Mouse (Mus musculus) kidney, postnatal 4 days (tissue): ENCODE data around the gene Exoc6b.
A peak's percentile ranks its signal among the peaks of the same experiment; 100 is the strongest.

ENCODE experiments used
- DNase-seq, 2 experiments: peaks; one replicate each; pipeline ENCODE4 v3.0.0; 2021; ENCODE audit warnings: mixed read lengths in 2 of 2

Exoc6b gene

GRCm38 (mm10) chr6:84699579-84699978 is 369.7 kb downstream of the Exoc6b start:
- no peak for DNase-seq

DNA sequence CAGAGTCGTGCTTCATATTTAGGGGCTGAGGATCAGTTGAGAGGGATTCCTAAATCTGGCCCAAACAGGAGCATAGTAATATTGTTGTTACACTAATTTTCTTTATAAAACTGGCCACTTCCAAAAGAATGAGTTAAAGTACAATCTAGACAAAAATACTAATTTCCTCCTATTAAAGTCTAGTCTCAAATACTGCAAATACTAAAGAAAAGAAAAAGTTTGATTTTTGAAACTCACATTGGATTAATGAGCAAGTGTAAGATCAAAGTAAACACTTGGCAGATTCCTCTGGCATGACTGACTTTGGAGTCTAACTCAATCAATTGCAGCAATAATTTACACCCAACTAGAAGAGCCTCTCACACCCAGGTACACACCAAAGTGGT is 371.0 kb downstream of the Exoc6b start:
- no peak for DNase-seq

DNA sequence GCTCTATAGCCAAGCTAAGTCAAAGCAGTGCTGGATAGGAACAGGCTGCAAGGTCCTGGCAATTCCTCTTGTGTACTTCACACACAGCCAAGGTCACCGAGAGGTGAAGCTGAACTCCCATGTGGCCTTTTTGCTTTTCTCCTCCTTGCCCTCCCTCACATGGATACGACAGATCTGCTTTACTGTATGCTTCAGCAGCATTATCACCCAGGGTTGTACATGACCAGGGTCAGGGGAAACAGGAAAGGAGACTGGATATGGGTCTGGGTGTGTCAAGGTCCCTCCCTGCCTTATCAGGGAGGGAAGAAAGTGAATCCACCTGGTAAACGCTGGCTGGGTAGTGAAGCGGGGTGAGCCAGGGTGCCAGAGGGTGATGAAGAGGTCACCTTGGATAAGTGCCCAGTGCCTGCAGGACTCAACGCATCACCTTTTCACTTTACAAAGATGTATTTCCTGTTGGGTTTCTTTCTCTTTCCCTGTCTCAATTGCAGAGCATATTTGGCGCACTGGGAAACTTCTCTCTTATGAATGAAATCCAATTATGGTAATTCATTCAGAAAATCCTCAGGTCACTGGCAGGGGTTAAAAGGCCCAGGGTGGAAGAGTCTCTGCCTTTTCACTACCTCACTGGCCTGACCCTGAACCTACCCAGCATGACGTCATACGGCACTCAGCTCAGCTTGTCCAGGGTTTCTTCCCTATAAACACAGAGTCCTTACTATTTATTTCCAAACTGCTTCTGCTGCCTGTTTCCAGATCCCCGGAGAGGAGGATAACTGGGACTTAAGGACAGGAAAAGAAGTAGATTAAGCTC is 371.6 kb downstream of the Exoc6b start:
- DNase-seq = peak; percentile 73 to 74

DNA sequence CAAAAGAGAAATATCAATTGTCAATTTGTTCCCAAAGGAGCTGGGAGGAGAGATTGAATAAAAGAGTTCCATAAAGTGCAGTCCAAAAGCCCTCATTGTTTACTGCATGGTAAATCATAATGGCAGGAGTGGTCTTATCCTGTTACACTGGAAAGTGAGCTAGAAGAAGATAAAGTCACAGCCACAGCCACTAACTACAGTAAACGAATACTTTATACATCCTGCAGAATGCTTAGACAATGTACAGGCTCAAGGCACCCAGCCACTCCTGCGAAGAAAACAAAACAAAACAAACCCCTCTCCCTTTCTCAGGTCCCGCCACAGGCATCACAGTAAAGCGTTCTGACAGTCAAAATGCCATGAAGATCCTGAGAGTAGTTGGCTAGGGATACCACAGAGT is 375.5 kb downstream of the Exoc6b start:
- no peak for DNase-seq

DNA sequence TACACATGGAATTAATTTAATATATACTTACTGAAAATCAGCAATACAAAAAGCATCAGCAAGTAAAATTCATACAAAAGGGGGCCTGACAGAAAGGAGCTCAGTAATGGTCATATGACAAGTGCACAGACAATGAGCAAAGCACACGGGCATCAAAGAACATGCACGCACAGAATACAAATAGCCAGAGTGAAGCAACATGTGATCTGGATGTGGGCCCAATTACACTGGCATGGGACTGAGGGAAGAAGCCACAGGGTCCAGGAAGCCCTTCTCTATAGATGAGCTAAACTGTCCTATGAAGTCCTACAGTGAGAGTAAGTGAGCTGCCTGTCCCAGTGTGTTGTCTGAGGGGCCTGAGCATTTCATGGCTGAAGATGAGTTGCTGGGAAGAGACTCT is 376.1 kb downstream of the Exoc6b start:
- DNase-seq = no peak

DNA sequence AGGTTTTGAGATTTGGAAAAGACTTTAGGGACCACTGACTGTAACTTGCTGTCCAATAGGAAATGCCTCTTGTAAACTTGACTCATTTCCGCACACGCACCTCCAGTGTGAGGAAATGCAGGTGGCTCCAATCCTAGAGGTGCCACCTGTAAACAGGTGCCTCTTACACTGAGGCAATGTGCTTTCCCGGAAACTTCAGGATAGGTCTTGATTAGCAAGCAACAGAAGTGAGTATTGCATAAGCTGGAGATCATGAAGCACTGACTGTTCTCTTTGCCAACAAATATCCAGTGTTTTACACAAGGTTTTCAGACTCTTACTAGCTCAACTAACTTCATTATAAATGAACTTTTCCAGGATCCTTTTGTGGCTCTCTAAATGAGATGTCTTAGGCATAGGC is 377.4 kb downstream of the Exoc6b start:
- no peak for DNase-seq

- no peak for DNase-seq
These were observed 391.5 kb downstream of the Exoc6b start for GRCm38 (mm10) chr6:84677770-84678169.

DNA sequence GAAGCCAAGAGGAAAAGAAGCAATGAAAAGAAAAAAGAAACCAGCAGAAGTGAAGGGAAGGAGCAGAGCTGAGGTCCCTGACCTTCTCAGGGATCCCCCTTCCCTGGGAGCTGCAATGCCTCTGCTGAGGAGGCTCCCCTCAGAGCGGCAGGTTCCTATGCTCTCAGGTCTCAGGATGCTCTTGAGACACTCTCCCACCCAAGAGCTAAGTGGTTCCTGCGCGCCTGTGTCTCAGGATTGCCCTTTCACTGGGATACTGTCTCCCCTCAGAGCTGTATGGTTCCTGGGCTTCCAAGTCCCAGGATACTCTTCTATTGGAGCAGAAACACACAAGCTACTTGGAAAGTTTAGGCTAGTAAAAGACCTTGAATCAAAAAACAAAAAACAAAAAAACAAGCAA is 394.4 kb downstream of the Exoc6b start:
- no peak for DNase-seq

- peak; percentile 52 to 64 for DNase-seq
These were observed 395.2 kb downstream of the Exoc6b start for GRCm38 (mm10) chr6:84674136-84674535.

DNA sequence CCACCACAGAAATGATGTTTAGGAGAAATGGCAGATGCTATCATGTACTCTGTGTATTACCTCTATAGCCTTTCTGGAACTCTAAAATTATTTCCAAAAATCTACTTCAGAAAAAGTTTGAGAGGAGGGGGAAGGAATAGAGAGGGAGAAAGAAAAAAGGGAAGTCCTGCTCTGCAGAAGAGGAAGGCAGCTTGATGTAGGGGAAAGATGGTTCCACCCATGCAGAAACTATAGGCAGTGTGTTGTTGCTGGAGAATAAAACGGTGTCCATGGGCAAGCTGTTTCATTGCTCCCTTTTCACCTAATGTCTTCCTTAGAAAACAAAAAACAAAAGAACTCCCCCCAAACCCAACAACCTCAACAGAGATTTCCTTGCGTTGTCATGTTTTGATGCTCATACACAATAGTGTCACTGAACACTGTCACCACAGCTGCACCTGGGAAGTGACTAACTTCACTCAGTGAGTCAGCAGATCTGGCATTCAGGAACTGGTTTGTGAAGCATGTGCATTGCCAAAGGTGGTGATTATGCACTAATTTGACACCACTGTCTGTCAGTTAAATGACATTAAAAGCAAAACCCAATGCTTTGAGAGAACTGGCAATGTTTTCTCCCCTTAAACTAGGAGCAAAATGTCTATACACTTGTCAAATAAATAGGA is 407.7 kb downstream of the Exoc6b start:
- DNase-seq = no peak

GRCm38 (mm10) chr6:84660982-84661381 is 408.3 kb downstream of the Exoc6b start:
- no peak for DNase-seq

DNA sequence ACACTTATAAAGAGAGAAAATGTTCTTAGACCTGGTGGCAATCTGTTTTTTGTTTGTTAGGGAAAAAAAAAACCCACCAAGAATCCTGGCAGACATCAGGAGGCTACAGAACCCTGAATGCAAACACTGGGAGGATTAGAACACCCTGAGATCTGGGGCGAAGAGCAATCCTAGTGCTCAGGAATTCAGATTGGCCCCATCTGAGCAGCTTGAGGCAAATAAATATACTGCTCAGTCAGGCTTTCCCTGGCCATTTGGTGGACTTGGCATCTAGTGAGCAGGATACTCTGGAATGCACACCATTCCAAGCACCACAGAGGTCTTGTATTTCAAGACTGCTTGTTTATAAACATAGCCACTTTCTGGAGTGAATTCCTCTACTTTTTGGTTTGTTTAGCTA is 412.2 kb downstream of the Exoc6b start:
- no peak for DNase-seq

- DNase-seq = peak in 1 of 2 experiments; percentile 14
These were observed 412.6 kb downstream of the Exoc6b start for GRCm38 (mm10) chr6:84656680-84657079.

DNA sequence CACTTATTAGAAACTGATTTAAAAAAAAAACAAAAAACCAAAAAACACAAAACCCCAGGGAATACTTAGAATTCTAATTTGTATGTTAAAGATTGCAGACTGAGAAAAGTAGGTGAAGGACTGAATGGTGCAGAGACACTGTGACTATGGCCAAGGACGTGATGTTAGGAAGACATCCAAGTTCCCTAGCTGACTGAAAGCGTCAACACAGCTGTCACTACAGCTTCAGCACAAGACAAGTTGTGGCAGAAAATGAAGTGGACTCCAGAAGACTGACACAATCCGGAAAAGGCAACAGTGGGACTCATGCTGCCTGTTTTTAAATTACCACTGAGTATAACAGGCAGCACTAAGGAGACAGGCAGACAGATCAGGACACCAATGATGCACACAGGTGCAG is 417.4 kb downstream of the Exoc6b start:
- DNase-seq = no peak

- no peak for DNase-seq
These were observed 422.1 kb downstream of the Exoc6b start for GRCm38 (mm10) chr6:84647197-84647596.

- no peak for DNase-seq
These were observed 422.6 kb downstream of the Exoc6b start for GRCm38 (mm10) chr6:84646696-84647095.

DNA sequence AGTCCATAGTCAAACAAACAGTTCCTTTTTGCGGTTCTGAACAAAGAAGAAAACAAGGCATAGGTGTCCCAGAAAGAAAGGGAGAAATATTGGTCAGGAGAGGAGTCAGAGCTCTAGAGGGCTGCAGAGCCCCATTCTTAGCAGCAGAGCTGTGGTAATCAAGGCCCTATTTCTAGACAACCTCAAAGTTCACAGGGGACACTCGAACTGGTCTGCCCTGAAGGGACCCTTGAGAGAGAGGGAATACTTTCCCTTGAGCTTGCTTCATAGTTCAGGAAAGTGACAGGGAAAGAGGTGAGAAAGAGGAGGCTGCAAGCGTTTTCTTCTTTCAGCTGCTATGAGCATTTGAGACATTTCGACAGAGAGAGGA is 428.3 kb downstream of the Exoc6b start:
- DNase-seq = no peak

DNA sequence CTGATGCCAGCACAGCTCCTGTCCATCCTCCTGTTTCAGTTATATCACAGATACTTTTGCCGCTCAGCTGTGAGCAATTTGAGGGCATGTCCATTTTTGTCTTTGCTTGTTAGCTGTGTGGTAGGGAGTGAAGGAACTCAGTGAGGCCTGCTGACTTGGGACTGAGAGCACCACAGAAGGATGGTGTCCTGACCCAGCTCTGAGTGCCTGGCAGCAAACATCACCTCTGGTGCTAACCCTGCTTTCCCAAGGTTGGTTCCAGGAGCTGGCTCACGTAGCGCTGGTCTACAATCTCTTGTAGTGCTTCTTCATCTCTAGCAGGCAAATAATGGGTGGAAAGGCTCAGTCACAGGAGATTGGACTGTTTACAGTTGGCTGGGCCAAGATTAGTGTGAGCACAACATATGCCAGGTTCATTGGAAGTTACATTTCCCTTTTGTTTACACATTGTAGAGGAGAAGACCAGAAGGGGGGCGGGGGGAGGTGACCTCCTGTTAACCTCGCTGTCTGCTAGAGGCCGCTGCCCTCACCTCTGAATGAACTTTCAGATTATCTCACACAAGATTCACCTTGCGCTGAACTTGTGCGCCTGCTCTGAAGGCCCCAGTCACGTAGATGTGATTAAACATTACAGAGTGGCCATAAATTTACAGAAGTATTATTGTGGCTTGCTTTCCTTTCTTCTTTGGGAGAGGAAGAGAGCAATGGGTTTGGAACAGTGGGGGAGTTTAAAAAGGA is 428.8 kb downstream of the Exoc6b start:
- peak; percentile 77 to 83 for DNase-seq

DNA sequence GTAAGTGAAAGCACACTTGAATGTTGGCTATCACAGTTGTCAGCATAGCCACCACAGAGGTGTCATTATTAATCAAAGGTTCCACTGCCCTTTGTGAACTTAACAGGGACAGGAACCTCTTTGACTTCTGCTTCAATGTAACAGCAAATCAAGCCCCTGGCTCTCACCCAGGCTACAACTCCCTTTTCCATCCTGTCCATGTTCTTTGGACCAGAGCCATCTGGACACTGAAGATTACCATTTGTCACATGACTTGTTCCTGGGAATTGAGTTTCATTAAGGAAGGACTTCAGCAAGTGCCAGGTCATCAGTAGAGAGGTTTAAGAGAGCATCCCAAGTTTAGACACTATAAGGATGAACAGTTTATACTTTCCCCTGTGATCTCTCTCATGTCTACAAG is 431.1 kb downstream of the Exoc6b start:
- peak; percentile 38 to 58 for DNase-seq

- DNase-seq = no peak
These were observed 437.7 kb downstream of the Exoc6b start for GRCm38 (mm10) chr6:84631588-84631987.

- DNase-seq = peak; percentile 19 to 28
These were observed 439.0 kb downstream of the Exoc6b start for GRCm38 (mm10) chr6:84630276-84630675.

DNA sequence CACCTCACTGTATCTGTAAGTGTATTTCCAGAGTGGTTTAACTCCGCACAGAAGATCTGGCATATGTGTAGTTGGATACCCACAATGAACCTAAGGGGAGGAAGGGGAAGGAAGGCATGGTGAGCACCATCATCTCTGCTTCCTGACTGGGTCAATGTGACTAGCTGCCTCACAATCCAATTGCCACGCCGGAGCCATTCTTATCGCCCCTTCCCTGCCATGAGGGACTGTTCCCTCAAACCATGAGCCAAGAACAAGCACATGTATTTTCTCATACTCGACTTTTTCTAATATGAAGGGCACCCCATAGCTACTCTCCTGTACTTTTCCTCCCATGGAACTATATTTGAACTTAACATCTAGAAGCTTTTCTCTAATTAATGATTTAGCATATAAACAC is 440.5 kb downstream of the Exoc6b start:
- DNase-seq = no peak

GRCm38 (mm10) chr6:84626398-84626797 is 442.9 kb downstream of the Exoc6b start:
- no peak for DNase-seq

GRCm38 (mm10) chr6:84619166-84619565 is 450.1 kb downstream of the Exoc6b start:
- DNase-seq = no peak
